Mouse (Mus musculus): ENCODE measurements around the gene Dennd6b. TPM values are rescaled to one million over a fixed set of nuclear protein-coding genes. Genes with fewer than 3 reads are reported as not detected.

The Dennd6b gene
- total RNA-seq, 2 experiments from 2014 or later: 52.2 to 53.9 TPM

DNA sequence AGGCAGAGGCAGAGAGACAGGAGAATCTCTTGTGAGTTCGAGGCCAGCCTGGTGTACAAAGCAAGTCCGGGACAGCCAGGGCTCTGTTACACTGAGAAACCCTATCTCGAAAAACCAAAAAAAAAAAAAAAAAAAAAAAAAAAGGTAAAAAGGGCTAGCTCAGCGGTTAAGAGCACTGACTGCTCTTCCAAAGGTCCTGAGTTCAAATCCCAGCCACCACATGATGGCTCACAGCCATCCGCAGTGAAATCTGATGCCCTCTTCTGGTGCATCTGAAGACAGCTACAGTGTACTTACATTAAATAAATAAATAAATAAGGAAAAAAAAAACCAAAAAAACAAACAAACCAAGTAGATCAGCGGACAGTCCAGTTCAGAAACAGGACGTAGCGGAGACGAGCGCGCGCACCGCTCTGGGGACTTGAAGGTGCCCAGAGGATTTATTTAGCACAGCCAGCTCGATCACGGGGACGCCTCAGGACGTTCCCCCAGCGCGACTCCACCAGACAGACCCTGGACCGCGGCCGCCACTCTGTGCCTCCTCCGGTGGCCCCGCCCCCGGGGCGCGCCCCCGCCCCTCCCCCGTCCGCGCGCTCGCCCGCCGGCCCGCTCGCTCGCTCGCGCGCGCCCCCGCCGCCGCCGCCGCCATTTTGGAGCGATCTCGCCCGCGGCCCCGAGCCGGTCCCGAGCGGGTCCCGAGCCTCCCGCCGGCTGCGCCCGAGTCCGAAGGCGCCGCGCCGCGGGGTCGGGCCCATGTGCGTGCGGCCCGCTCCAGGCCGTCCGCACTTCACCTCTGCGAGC lies 14.8 kb upstream of the Dennd6b start, which contains the start of gene Ppp6r2:
Ppp6r2 (plus strand) TSS at position 639 of the 801 bp plus-strand sequence.
- TF ChIP-seq CTCF (IDR thresholded peaks at IDR 0.05): peak; percentile 42
- intact Hi-C loops (cut with DNase I): loop anchor here (1.0 to 5.0 kb wide), 6 partner anchors 15 to 384 kb away; partner anchors contain the start of genes Dennd6b, Hdac10 and Mapk11
- peak within 1 kb of the TSS; percentile 100 for H3K4me3 ChIP-seq
- DNase-seq (ENCODE audit: extremely low spot score in 1 of 2, low spot score in 2 of 2): peak; percentile 81 to 82
- H3K27ac ChIP-seq: peak within 1 kb of the TSS; percentile 97

GRCm38 (mm10) chr15:89209886-89210761 lies 13.8 kb upstream of the Dennd6b start:
- DNase-seq (ENCODE audit: extremely low spot score in 1 of 2, low spot score in 2 of 2): peak; percentile 78 to 85
- peak overlapping the region; percentile 74 for H3K27ac ChIP-seq
- intact Hi-C loops (cut with DNase I): loop anchor here (1.0 to 5.0 kb wide), 6 partner anchors 14 to 383 kb away; partner anchors contain the start of genes Dennd6b, Hdac10 and Mapk11
- H3K4me3 ChIP-seq: peak overlapping the region; percentile 36
- peak; percentile 92 for TF ChIP-seq CTCF (IDR thresholded peaks at IDR 0.05)

- H3K4me3 ChIP-seq: no peak overlapping the region
- intact Hi-C loops (cut with DNase I): no loop called here
- DNase-seq (ENCODE audit: extremely low spot score in 1 of 2, low spot score in 2 of 2): no peak
- no peak for TF ChIP-seq CTCF (IDR thresholded peaks at IDR 0.05)
- no peak overlapping the region for H3K27ac ChIP-seq
These were observed 11.2 kb upstream of the Dennd6b start for GRCm38 (mm10) chr15:89207457-89207856.

- H3K27ac ChIP-seq: peak overlapping the region; percentile 100
- DNase-seq (ENCODE audit: extremely low spot score in 1 of 2, low spot score in 2 of 2): no peak
- H3K4me3 ChIP-seq: peak overlapping the region; percentile 99
- no peak for TF ChIP-seq CTCF (IDR thresholded peaks at IDR 0.05)
- intact Hi-C loops (cut with DNase I): loop anchor here (2.0 kb wide), 1 partner anchor 74 kb away; the partner anchor contains the start of gene Tubgcp6
These were observed 760 bp upstream of the Dennd6b start for GRCm38 (mm10) chr15:89197056-89197455.

GRCm38 (mm10) chr15:89195690-89196312 lies 495 bp downstream of the Dennd6b start:
- peak overlapping the region; percentile 99 for H3K4me3 ChIP-seq
- intact Hi-C loops (cut with DNase I): loop anchor here (1.0 to 2.0 kb wide), 4 partner anchors 14 to 73 kb away; partner anchors contain the start of gene Tubgcp6
- TF ChIP-seq CTCF (IDR thresholded peaks at IDR 0.05): no peak
- peak; percentile 87 to 89 for DNase-seq (ENCODE audit: extremely low spot score in 1 of 2, low spot score in 2 of 2)
- H3K27ac ChIP-seq: peak overlapping the region; percentile 100

DNA sequence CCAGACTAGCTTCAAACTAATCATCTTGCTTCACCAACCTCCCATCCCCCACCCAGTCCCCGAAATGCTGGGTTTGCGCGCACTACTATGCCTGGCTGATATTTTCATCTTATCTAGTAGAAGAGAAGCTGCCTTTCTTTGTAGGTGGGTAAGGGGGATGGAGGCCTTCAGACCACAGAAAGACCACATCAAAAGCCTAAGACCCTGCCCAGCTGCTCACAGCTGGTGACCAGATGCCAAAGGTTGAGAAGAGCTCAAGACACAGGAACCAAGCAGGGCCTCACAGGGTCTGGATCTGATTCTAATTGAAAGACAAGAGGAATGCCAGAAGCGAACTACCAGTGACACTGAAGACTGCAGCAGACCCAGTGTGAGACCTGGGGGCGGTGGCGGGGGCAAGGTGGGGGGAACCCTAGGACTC lies 1.0 kb downstream of the Dennd6b start:
- Histone ChIP-seq H3K27ac (peak overlapping the region; percentile 100), H3K4me3 (peak overlapping the region; percentile 99)
- DNase-seq (ENCODE audit: extremely low spot score in 1 of 2, low spot score in 2 of 2): no peak
- no peak for TF ChIP-seq CTCF (IDR thresholded peaks at IDR 0.05)
- intact Hi-C loops (cut with DNase I): no loop called here

- TF ChIP-seq CTCF (IDR thresholded peaks at IDR 0.05): no peak
- intact Hi-C loops (cut with DNase I): no loop called here
- H3K4me3 ChIP-seq: no peak overlapping the region
- no peak overlapping the region for H3K27ac ChIP-seq
- no peak for DNase-seq (ENCODE audit: extremely low spot score in 1 of 2, low spot score in 2 of 2)
These were observed 11.4 kb downstream of the Dennd6b start for GRCm38 (mm10) chr15:89184937-89185227.

GRCm38 (mm10) chr15:89184141-89184936 lies 12.0 kb downstream of the Dennd6b start:
- DNase-seq (ENCODE audit: extremely low spot score in 1 of 2, low spot score in 2 of 2): no peak
- Histone ChIP-seq H3K27ac (no peak overlapping the region), H3K4me3 (no peak overlapping the region)
- intact Hi-C loops (cut with DNase I): no loop called here
- no peak for TF ChIP-seq CTCF (IDR thresholded peaks at IDR 0.05)

DNA sequence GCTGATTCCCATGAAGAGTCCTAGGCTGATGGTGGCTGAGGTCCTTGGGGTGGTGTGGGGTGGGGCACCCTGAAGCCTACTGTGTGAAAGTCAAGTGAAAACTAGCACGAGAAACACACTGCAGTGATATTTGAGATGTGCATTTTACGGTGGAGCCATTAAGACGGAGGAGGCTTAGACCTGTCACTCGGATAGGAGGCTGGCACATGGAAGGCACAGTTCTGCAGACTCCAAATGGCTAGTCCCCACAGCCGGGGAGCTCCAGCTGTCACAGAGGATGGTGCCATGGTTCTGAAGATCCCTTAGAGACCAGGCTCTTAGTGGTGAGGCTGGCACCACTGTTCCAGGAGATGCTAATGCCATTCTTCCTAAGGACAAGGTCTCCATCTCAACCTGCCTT lies 13.5 kb downstream of the Dennd6b start:
- peak overlapping the region; percentile 25 for H3K27ac ChIP-seq
- DNase-seq (ENCODE audit: extremely low spot score in 1 of 2, low spot score in 2 of 2): no peak
- no peak overlapping the region for H3K4me3 ChIP-seq
- intact Hi-C loops (cut with DNase I): no loop called here
- no peak for TF ChIP-seq CTCF (IDR thresholded peaks at IDR 0.05)

- TF ChIP-seq CTCF (IDR thresholded peaks at IDR 0.05): peak; percentile 2; the same call in 1 of the 2 replicates
- intact Hi-C loops (cut with DNase I): no loop called here
- peak overlapping the region; percentile 25 for H3K27ac ChIP-seq
- no peak overlapping the region for H3K4me3 ChIP-seq
- DNase-seq (ENCODE audit: extremely low spot score in 1 of 2, low spot score in 2 of 2): no peak
These were observed 14.0 kb downstream of the Dennd6b start for GRCm38 (mm10) chr15:89182328-89182741.
